Mouse (Mus musculus) adrenal gland, postnatal 10 days (tissue): ENCODE measurements at regions not wholly inside any gene's neighbourhood (a gene's known extent, or its start where the extent isn't known, plus 50 kb on each side); places are given as distances from the start of the nearest gene placed in this dataset.

Source experiments
- DNase-seq: peaks from one replicate; pipeline ENCODE4 v3.0.0; 2021; ENCODE audit warnings: mixed read lengths

GRCm38 (mm10) chr13:75204417-75204816 lies 114.8 kb downstream of the Pcsk1 start:
- no peak for DNase-seq

DNA sequence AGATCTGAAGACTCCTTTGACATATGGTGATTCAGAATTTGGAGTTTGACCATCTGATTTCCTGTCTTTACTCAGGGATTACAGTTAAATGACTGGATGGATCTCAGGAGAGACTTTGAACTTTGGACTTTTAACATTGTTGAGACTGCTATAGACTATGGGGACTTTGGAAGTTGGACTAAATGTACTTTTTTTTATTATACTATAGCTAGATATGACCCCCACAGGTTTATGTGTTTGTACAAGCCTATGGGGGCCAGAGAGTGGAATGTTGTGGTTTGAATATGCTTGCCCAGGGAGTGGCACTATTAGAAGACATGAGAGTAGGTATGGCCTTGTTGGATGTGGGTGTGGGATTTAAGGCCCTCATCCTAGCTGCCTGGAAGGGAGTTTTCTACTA lies 134.3 kb downstream of the Pcsk1 start:
- DNase-seq: no peak

- no peak for DNase-seq
Measured at GRCm38 (mm10) chr13:75225581-75226297, 136.1 kb downstream of the Pcsk1 start.

GRCm38 (mm10) chr13:75227616-75228277 lies 138.1 kb downstream of the Pcsk1 start:
- DNase-seq: peak; percentile 77

DNA sequence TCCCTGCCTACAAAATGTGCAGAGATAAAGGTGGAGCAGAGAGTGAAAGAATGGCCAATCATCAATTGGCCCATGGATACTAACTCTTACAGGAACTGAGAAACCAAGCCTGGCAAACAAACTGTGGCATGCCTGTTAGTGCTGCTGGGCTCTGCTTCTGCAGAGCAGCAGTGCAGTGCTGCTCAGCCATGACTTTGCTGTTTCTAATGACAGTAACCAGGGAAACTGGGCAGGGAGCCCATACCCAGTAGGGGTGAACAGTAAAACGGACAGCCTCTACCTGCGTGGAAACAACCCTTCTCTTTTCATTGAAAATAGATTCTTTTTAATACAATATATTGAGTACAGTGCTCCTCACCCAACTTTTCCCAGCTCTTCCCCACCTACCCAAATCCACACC lies 146.8 kb downstream of the Pcsk1 start:
- peak; percentile 19 for DNase-seq
